Mouse (Mus musculus) olfactory bulb, adult 2 months (tissue): ENCODE data around the gene Eea1. TPM values are rescaled to one million over a fixed set of nuclear protein-coding genes. Genes with fewer than 3 reads are reported as not detected.

Experiments used
- H3K27ac ChIP-seq: fragments of 200-500 bp; 2 replicates; pipeline ENCODE4 v1.5.1; 2012; ENCODE audit warnings: low read depth, low read length; ENCODE audit not compliant: insufficient read depth
- H3K4me1 ChIP-seq: fragments of 200-500 bp; 2 replicates; pipeline ENCODE4 v1.6.1; 2012; ENCODE audit warnings: low read length; ENCODE audit not compliant: control insufficient read depth, insufficient read depth
- H3K4me3 ChIP-seq: fragments of 200-500 bp; 2 replicates; pipeline ENCODE4 v1.5.1; 2012; ENCODE audit warnings: mild to moderate bottlenecking, low read depth, low read length, moderate library complexity; ENCODE audit not compliant: insufficient read depth
- CTCF ChIP-seq: fragments of 200-500 bp; IDR thresholded peaks from 2 replicates; pipeline ENCODE4 v1.5.1; 2012; ENCODE audit warnings: low read depth, mild to moderate bottlenecking, low read length, moderate library complexity; ENCODE audit not compliant: insufficient read depth
- POLR2A ChIP-seq: fragments of 200-500 bp; IDR thresholded peaks from 2 replicates; pipeline ENCODE4 v1.6.1; 2012; ENCODE audit warnings: mild to moderate bottlenecking, low read depth, low read length, moderate library complexity; ENCODE audit not compliant: insufficient read depth
- WGBS: fragments of 180-500 bp; shearing (Covaris S2); methylation state at CpG from one replicate; pipeline ENCODE4 v1.1.7; 2018; 5-methylcytosine and 5-hydroxymethylcytosine counted together
- polyA plus RNA-seq: library from polyadenylated mRNA; stranded (reverse); fragments of >200 nt; gene quantifications from 2 replicates; pipeline ENCODE4 v1.2.4, GENCODE M21; 2012; ENCODE audit warnings: low replicate concordance; ENCODE audit not compliant: missing spikeins, insufficient read depth, insufficient read length

Eea1 gene
- polyA plus RNA-seq, 1 experiment = not detected

GRCm38 (mm10) chr10:96033356-96033984 lies 93.0 kb downstream of the Eea1 start:
- H3K4me3 ChIP-seq = no peak overlapping the region
- TF ChIP-seq CTCF (no peak), POLR2A (no peak)
- H3K27ac ChIP-seq = no peak overlapping the region
- 40% methylated on average over 10 of the region's 10 CpGs for WGBS
- no peaks in the 10 kb centered on the region for H3K4me1 ChIP-seq

- Histone ChIP-seq H3K27ac (no peak overlapping the region), H3K4me3 (no peak overlapping the region), H3K4me1 (no peaks in the 10 kb centered on the region)
- WGBS = 87% methylated on average over 3 of the region's 3 CpGs
- TF ChIP-seq CTCF (no peak), POLR2A (no peak)
Observed at GRCm38 (mm10) chr10:96034106-96034505, 93.7 kb downstream of the Eea1 start.

GRCm38 (mm10) chr10:96035951-96036350 lies 95.5 kb downstream of the Eea1 start:
- TF ChIP-seq CTCF (no peak), POLR2A (no peak)
- H3K27ac ChIP-seq = no peak overlapping the region
- no peak overlapping the region for H3K4me3 ChIP-seq
- H3K4me1 ChIP-seq = no peaks in the 10 kb centered on the region

GRCm38 (mm10) chr10:96044216-96044615 lies 103.8 kb downstream of the Eea1 start:
- Histone ChIP-seq H3K4me1 (no peaks in the 10 kb centered on the region), H3K4me3 (no peak overlapping the region), H3K27ac (no peak overlapping the region)
- 46% methylated on average over 2 of the region's 2 CpGs for WGBS
- no peak for TF ChIP-seq CTCF
- no peak for TF ChIP-seq POLR2A

GRCm38 (mm10) chr10:96047960-96048536 lies 107.6 kb downstream of the Eea1 start:
- WGBS = 62% methylated on average over 9 of the region's 9 CpGs
- H3K4me1 ChIP-seq = no peaks in the 10 kb centered on the region
- no peak overlapping the region for H3K4me3 ChIP-seq
- no peak overlapping the region for H3K27ac ChIP-seq
- no peak for TF ChIP-seq POLR2A
- no peak for TF ChIP-seq CTCF

- Histone ChIP-seq H3K4me3 (no peak overlapping the region), H3K4me1 (no peaks in the 10 kb centered on the region), H3K27ac (no peak overlapping the region)
- WGBS = 96% methylated on average over 3 of the region's 3 CpGs
- no peak for TF ChIP-seq CTCF
- TF ChIP-seq POLR2A = no peak
Observed at GRCm38 (mm10) chr10:96048550-96048949, 108.1 kb downstream of the Eea1 start.

- 65% methylated on average over 3 of the region's 3 CpGs for WGBS
- Histone ChIP-seq H3K27ac (no peak overlapping the region), H3K4me3 (no peak overlapping the region), H3K4me1 (no peaks in the 10 kb centered on the region)
- no peak for TF ChIP-seq CTCF
- TF ChIP-seq POLR2A = no peak
Observed at GRCm38 (mm10) chr10:96067347-96067746, 126.9 kb downstream of the Eea1 start.

- Histone ChIP-seq H3K27ac (no peak overlapping the region), H3K4me3 (no peak overlapping the region), H3K4me1 (no peaks in the 10 kb centered on the region; the same call in 1 of the 2 replicates)
- 90% methylated on average over 7 of the region's 7 CpGs for WGBS
- TF ChIP-seq CTCF (no peak), POLR2A (no peak)
Observed at GRCm38 (mm10) chr10:96074386-96074785, 133.9 kb downstream of the Eea1 start.

GRCm38 (mm10) chr10:96075403-96075802 lies 135.0 kb downstream of the Eea1 start:
- TF ChIP-seq POLR2A (no peak), CTCF (no peak)
- no peak overlapping the region for H3K4me3 ChIP-seq
- no peaks in the 10 kb centered on the region; the same call in 1 of the 2 replicates for H3K4me1 ChIP-seq
- 65% methylated on average over 4 of the region's 4 CpGs for WGBS
- no peak overlapping the region for H3K27ac ChIP-seq
